Mouse (Mus musculus) heart, adult 9 months (tissue): ENCODE data around the gene Ttn.

Source experiments
- DNase-seq, 2 experiments: peaks; one replicate each; pipeline ENCODE4 v3.0.0; 2022; ENCODE audit warnings: low spot score in 2 of 2

Ttn gene

DNA sequence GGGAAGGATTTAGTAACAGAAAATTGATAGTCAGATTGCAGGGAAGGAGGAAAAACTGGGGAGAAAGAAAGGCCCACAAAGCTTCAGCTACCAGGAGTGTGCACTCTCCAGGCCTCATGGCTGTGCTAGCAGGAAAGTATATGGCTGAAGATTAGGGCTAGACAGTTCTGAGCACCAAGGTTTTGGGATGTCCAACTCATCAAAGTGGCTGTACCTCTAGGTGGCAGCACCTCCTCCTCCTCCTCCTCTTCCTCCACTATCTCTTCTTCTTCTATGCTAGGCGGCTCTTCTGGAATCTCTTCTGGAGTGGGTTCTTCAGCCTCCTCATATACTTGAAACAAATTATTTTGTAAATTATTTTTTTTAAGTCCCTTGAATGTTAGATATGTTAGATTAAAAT lies 139.2 kb downstream of the Ttn start:
- DNase-seq = no peak

DNA sequence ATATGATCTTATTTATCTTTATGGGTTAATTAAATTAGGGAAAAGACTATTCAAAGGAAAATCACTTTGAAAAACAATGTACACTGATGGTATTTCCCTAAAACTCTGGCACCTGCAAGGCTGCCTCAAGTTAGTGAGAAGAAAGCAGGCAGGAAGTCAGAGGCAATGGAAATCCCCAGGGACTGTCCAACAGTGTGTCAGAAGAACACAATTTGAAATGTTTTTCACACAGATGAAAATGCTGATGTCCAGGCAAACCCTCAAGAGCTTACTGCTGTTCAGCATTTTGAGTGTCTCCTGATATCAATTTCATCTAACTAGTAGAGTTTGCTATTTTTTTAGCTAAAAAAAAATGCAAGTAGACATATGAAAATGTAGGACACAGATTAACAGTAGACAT lies 161.9 kb downstream of the Ttn start:
- no peak for DNase-seq

DNA sequence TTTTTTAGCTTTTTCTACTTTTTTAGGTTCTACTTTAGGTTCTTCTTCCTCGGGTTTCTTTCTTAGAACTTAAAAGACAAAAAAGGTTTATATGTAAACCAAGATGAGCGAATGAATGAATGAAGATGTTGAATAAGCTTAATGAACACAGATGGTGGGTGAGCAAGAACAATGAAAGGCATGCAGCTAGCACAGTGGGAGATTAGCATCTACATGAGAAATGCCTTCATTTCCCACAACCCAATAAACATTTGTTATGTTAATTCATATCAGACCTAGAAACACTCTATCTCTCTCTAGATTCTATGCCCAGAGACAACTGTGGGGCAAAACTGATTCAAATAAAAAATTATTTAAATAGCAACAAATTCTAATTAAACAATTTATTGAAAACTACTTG lies 164.6 kb downstream of the Ttn start:
- no peak for DNase-seq

DNA sequence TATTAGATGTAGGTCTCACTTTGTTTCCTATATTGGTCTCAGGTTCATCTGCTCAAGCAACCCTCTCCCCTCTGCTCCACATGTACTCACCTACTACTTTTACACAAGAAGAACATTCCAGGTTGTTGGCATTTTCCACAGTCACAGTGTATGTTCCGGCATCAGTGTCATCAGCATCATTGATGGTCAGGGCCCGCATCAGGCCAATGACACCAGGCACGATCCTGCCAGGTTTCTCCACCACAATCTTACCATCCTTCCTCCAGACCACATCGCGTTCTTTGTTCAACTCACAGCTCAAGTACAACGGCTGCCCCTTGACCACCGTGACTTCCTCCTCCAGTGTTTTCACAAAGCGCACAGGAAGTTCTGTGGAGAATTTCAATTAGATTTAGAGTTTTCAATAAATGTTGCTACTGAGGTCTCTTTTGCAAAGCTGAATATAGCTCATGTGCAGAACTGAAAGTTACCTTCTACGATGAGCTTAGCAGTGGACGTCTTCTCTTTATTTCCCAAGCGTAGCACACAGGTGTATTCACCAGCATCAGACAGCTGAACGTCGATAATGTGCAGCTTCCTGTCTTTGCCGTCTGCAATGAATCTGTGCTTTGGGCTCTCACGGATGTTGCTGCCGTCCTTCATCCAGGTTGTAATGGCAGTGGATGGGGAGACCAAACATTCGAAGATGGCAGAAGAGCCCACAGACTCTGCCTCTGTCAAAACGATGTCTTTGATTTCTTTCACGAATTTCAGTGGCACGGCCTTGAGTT lies 168.1 kb downstream of the Ttn start:
- no peak for DNase-seq

DNA sequence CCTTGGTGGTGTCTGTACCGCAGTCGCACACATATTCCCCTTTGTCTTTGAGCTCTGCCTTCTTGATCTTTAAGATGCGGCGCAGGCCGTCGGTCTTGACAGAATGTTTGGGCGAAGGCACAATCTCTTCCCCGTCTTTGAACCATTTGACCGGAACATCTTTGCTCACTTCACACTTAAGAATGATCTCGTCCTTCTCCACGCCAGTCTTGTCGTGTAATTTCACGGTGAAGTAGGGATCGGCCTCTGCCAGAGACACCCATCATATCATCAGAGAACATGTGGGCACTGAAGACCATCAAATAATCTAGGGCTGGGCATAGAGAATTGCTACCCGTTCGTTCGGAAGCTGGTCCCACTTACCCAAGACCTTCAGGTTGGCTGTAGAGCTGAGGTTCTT lies 171.2 kb downstream of the Ttn start:
- DNase-seq = no peak

DNA sequence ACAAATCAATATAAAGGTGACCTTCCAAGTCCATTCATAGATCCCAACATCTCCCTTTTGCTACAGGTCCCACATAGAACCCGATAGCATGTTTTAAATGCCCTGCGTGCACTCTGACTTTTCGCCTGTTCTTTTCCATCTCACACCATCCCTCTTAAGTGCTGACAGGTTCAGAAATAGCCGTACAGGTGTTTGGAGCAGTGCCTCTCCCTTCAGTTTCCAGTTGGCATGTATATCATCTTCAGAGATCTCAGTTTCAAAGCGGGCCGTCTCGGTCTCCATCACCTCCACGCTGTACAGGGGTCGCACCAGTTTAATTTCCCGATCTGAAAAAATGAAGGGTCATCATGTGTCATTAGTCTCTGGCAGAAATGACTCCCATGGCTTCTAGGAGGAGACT lies 174.0 kb downstream of the Ttn start:
- DNase-seq = peak in 1 of 2 experiments; percentile 35

DNA sequence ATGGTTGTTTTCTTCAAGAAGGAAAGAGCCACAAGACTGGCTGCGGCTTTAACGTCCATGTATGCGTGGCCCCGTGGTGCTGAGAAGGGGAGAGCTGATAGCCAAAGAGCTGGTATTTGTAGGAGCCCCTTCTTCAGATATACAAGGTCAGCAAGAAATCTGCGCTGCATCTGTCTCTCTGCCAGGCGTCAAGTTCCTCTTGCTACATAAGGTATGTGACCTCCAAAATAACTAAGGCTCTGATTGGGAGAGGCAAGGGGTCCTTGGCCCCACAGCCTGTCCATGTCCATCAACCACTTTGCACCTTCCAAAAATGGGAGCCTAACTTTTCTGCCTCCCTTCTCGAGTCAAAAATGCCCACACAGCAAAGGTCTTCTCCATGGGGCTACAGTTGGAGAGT lies 175.1 kb downstream of the Ttn start:
- peak; percentile 42 to 54 for DNase-seq

DNA sequence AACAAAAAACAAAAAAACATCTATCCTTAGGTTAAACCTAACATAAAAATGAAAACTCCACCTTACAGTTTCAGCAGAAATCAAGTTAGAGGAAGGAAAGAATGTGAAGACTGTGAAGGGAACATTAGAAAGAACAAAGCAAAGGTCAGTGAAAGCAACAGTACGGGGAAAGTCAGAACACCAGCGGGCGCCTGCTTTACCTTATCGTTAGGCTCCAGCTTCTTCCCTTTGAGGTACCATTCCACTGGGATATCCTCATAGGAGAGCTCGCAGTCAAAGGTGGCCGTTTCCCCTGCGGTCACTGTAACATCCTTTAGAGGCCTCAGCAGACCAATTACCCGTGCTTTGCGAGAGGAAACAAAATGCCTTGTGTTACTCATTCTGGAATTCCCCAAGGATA lies 175.5 kb downstream of the Ttn start:
- no peak for DNase-seq

DNA sequence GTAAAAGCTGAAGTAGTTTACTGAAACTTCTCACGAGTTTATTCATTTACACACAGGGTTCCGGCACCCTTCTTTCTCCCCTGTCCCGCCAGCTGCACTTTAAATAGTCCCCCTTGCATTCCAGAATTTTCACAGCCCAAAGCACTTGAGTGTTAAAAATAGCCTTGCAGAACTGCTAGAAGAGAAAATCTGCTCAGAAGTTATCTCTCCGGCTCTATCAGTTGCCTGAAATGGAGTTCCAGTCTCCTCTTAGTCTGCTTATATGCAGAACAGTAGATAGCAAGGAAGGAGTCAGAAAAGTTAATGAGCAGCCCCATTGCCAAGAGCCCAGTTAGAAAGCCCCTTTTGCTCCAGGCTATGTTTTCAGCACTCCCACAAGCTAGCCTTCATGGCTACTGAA lies 176.0 kb downstream of the Ttn start:
- peak; percentile 32 to 35 for DNase-seq

DNA sequence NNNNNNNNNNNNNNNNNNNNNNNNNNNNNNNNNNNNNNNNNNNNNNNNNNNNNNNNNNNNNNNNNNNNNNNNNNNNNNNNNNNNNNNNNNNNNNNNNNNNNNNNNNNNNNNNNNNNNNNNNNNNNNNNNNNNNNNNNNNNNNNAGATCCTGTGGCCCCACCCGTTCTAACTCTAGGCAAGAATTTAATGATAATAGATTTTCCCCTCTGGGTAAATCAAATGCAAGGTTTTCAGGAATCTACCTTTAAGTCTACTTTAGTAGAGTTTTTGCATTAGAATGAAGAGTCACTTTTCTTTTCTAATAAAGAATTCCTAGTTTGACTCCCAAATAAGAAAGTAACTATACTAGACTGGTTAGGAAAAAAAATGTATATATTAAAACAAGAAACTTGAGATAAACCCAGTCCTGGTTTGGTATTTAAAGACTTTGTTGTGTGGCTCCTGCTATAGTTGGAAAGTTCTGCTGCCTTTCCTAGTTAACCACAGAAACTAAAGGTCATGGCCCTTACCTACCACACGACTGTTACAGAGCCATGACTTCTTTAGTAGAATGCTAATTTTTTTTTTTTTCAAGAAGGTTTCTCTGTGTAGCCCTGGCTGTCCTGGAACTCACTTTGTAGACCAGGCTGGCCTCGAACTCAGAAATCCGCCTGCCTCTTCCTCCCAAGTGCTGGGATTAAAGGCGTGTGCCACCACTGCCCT lies 177.0 kb downstream of the Ttn start:
- DNase-seq = no peak

DNA sequence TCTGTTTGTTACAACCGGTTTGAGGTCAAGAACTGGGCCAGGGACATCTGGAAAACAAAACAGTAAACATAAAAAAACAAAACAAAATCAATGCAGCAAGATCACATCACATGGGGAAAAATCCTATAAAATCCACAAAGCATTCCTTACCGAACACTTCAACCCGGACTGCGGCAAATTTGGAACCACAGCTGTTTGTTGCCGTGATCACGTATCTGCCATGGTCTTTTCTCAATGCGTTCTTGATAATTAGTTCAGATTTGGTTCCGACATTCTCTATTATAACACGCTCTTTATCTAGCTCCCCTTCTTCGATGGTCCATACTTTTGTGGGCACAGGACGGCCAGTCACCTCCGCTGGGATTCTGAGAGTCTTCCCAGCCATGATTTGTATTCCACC lies 198.2 kb downstream of the Ttn start:
- no peak for DNase-seq

DNA sequence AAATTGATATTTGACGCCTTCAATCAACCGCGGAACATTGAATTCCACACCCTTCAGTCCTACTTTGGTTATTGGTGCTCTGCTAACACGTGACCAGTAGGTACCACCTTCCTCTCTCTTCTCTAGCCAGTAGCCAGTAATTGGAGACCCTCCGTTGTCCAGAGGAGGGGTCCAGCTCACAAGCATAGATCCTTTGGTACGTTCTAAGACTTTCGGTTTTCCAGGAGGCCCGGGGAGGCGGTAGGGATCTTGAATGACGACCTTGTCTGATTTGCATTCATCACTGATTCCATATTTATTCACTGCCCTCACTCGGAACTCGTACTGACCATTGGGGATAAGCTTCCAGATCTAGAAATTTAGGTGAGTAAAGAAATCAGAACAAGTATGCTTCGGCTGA lies 201.6 kb downstream of the Ttn start:
- no peak for DNase-seq

DNA sequence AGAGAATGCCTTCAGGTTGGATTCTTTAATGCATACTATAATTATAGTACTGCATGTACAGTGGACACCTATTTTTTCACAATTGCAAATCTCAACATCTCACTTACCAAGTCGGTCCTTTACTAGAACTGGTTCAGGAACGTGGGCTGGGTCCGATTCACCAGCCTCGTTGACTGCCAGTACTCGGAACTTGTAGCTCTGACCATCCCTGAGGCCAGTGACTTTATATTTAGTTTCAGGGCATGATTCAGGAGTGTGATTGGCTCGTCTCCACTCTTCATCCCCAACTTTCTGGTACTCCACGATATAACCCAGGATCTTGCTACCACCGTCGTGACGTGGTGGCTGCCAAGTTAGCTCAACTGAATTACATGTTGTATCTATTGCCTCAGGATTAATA lies 212.5 kb downstream of the Ttn start:
- DNase-seq = no peak

DNA sequence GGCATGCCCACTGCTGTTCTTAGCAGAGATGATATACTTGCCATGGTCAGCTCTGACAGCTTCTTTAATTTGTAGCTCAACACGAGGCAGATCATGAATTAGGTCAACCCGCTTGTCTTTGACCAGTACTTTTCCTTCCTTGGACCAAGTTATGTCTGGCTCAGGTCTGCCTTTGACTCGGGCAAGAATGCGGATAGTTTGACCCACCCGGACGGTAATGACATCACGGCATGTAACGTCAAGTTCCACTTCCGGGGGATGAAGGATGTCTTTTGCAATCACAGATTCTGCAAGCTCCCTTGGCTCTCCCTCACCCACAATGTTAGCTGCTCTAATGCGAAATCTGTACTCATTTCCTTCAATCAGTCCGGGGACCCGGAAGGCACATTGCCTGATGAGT lies 215.1 kb downstream of the Ttn start:
- DNase-seq = no peak

DNA sequence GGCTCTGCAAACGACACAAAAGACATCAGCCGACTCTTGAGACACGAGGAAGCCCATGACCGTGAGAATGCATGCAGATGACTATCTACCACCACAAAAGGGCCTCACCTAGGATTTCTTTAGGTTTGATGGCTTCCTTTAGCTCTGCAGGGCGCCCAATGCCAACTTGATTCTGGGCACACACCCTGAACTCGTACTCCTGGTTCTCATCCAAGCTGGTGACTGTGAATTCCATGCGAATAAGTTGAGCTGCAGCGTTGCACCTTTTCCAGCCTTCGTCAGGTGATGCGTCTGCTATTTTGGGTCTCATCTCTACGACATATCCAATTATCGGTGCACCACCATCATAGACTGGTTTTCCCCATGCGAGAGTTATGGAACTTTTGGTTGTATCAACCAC lies 217.8 kb downstream of the Ttn start:
- DNase-seq = no peak

DNA sequence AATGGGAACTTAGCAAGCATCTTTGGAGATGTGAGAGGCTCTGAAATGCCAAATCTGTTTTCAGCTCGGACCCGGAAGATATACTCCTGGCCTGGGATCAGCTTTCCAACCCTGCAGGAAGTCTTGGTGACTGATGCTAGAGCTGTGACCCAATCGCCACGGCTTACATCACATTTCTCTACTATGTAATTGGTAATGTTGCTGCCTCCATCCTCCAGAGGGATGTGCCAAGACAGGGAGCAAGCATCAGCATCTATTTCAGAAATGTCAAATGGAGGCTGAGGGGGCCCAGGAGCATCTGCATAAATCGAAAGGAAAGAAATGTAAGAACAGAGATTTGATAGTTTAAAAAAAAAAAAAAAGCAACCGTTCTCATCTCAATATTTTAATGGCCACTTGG lies 220.2 kb downstream of the Ttn start:
- no peak for DNase-seq

DNA sequence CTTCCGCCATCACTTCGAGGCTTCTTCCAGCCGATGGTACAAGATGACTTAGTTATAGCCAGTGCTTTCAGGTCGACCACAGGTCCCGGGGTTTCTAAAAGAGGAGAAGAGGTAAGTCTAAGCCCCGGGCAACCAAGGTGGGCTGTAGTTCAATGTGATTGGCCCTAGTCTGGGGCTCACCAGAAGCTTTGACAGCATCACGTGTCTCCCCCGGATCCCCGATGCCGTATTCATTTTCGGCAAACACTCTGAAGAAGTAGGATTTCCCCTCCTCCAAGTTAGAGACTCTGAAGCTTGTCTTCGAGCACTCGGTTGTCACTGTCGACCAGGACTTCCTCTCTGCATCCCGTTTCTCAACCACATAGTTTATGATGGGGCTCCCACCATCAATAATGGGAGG lies 225.9 kb downstream of the Ttn start:
- no peak for DNase-seq

DNA sequence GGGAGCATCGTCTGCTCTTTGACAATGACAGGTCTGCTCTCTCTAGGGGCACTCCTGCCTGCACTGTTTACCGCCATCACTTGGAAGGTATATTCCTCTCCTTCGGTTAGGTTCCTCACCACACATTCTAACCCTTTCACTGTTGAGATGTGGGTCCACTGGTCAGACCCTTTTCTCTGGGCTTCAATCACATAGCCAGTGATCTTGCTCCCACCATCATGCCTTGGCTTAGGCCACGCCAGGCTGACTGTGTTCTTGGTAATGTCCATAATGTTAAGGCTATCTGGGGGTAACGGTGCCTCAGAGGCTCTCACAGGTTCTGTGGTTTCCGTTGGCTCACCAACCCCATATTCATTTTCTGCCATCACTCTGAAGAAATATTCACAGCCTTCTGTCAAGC lies 230.4 kb downstream of the Ttn start:
- no peak for DNase-seq

DNA sequence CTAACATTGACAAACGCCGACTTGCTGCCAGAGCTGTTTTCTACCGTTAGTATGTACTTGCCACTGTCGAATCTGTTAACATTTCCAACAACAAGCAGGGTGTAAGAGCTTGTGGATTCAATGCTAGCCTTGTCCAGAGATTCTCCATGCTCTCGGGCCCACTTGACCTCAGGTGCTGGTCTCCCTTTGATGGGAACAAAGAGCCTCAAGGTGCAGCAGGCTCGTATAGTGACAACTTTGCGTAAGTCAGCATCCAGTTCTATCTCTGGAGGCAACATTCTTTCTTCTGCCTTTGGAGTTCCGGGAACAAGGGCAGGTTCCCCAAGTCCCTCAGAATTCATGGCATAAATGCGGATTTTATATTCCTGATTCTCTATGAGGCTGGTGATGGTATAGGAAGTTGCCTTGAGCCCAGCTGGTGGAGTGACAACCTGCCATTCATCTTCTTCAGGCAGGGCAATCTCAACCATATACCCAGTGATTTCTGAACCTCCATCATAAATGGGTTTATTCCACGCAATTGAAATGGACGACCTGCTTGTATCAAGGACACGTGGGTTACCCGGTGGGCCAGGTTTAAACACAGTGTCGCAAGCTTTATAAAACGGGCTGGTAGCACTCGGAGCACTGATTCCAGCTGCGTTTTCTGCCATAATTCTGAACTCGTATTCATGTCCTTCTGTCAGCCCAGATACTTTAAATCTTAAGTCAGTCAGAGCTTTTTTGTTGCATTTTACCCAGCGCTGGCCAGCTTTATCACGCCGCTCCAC lies 232.8 kb downstream of the Ttn start:
- no peak for DNase-seq

DNA sequence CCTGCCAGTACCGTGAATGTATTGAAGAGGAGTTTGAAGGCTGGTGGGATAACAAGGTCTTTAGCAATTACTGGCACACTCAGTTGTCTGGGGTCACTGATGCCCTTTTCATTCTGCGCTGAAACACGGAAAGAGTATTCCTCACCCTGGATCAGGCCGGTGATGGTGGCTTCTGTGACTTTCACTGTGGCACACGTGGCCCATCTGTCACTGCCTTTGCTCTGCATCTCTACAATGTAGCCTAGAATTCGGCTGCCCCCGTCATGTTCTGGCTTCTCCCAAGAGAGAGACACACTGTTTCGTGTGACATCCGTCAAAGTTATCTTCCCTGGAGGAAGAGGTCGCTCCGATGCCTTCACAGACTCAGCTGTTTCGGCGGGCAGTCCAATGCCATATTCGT lies 233.7 kb downstream of the Ttn start:
- DNase-seq = no peak

DNA sequence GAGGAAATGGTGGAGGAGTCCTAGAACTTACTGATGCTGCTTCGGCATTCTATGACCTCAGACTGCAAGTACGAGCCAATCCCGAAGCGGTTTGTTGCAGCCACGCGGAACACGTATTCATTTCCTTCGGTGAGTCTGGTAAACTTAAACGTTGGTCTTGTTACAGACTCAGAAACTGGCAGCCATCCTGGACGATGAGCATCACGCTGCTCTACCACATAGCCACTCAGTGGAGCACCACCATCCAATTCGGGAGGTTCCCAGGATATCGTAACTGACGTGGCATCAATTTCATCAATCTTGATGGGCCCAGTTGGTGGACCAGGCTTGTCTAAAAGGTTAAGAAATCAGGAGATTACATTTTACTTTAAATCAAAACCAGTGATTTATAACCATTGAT lies 262.7 kb downstream of the Ttn start:
- DNase-seq = no peak

DNA sequence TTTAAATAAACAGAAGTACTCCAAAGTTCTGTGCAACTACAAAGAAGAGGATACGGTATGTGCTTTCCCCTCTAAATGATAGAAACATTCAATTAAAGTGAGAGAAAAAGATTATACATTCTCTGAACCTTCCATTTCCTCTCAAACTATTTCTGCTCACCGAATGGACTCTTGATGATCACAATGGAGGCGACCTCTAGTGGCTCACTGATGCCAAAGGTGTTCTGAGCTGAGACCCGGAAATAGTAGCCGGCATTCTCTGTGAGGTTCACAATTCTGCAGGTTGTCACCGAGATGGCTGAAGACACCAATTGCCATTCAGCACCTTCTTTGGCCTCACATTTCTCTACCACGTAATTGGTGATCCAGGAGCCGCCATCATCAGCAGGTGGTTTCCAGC lies 267.4 kb downstream of the Ttn start:
- DNase-seq = no peak

DNA sequence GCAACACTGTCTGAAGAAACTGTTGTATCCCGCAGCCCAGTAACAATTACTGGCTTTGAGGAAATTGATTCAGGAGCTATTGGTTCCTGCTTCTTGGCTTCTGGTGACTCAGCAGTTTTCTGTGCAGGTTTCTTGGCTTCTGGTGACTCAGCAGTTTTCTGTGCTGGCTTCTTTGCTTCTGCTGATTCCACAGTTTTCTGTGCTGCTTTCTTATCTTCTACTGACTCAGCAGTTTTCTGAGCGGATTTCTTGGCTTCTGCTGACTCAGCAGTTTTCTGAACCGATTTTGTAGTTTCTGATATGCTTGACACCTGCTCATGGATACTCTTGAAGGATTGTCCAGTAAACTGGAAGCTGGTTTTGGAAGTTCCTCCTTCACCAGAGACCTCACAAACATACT lies 273.8 kb downstream of the Ttn start:
- DNase-seq = no peak
